Mouse (Mus musculus) adrenal gland, postnatal 0 days (tissue): ENCODE results near the gene Olfr736. TPM values are rescaled to one million over a fixed set of nuclear protein-coding genes. Genes with fewer than 3 reads are reported as not detected.

Source experiments
- polyA plus RNA-seq: library from polyadenylated mRNA; unstranded; fragments of >200 nt; fragmentation: Nextera tagmentation; extraction: Ambion mirVana; gene quantifications from 2 replicates; pipeline ENCODE4 v1.2.1, GENCODE M21; 2015

Gene Olfr736
- not detected in 2 replicates for polyA plus RNA-seq

DNA sequence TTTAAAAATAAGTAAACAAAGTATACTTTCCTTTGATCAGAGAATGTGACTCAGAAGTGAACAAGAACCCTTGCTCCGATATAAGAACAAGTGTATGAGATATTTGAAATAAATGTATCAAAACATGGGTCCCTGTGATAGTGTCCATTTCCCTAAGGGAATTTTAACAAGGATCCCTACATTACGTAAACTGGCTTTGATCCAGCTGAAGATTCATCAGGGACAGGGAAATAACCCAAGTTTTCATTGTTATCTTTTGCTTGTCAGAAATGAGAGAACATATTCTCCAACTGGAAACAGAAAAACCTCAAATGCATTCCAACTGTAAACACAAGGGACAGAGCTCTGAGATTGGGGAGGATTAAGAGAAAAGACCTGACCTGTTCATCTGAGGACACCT lies at the start of gene Olfr736:
Gene Olfr736, plus strand, starts transcription at position 301 of the 400 bp plus-strand sequence.

GRCm38 (mm10) chr14:50348796-50349195 lies 32.2 kb upstream of the Olfr736 start, which contains the start of gene Olfr735:
Gene Olfr735, minus strand, starts transcription at chr14:50348872.

GRCm38 (mm10) chr14:50357593-50357992 lies 23.4 kb upstream of the Olfr736 start, which contains the start of gene Tlr11:
Gene Tlr11, plus strand, starts transcription at chr14:50357914.

DNA sequence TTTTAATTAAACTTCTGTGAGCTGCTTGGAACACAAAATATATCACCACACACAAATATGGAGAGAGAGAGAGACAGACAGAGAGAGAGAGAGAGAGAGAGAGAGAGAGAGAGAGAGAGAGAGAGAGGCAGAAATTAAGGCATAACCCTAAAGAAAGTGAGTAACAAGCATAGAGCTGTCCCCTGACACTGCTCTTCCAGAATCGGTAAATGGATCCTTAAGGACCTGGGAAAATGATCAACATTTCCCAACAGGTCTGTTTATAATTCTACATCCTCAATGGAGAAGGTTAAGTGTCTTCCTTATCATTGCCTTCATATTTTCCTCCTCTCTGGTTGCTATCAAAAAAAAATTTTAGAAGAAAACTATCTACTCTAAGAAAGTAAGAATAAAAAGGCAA lies 26.3 kb downstream of the Olfr736 start, which contains the start of gene Olfr738:
Gene Olfr738, plus strand, starts transcription at position 301 of the 400 bp plus-strand sequence.

GRCm38 (mm10) chr14:50418326-50418725 lies 37.4 kb downstream of the Olfr736 start, which contains the start of gene Olfr739:
Gene Olfr739, plus strand, starts transcription at chr14:50418626.

Other genes with a start within 250 kb of the Olfr736 start
- gene Olfr728, start 238.5 kb upstream of the Olfr736 start, polyA plus RNA-seq, result not detected in 2 replicates
- not detected in 2 replicates for gene Olfr729, start 228.3 kb upstream of the Olfr736 start, polyA plus RNA-seq
- not detected in 2 replicates for gene Olfr730, start 193.0 kb upstream of the Olfr736 start, polyA plus RNA-seq
- not detected in 2 replicates for gene Olfr731, start 139.3 kb upstream of the Olfr736 start, polyA plus RNA-seq
- gene Olfr732, start 97.0 kb upstream of the Olfr736 start, polyA plus RNA-seq, result not detected in 2 replicates
- not detected in 2 replicates for gene Olfr733, start 79.6 kb upstream of the Olfr736 start, polyA plus RNA-seq
- gene Olfr734, start 54.4 kb upstream of the Olfr736 start, polyA plus RNA-seq, result not detected in 2 replicates
- gene Olfr735, start 32.3 kb upstream of the Olfr736 start, polyA plus RNA-seq, result not detected in 2 replicates
- not detected in 2 replicates for gene Tlr11, start 23.2 kb upstream of the Olfr736 start, polyA plus RNA-seq
- not detected in 2 replicates for gene Olfr738, start 26.4 kb downstream of the Olfr736 start, polyA plus RNA-seq
- gene Olfr739, start 37.5 kb downstream of the Olfr736 start, polyA plus RNA-seq, result not detected in 2 replicates
- gene Olfr740, start 64.4 kb downstream of the Olfr736 start, polyA plus RNA-seq, result not detected in 2 replicates
- not detected in 2 replicates for gene Olfr741, start 91.6 kb downstream of the Olfr736 start, polyA plus RNA-seq
- not detected in 2 replicates for gene Olfr742, start 122.4 kb downstream of the Olfr736 start, polyA plus RNA-seq
- gene Olfr743, start 140.7 kb downstream of the Olfr736 start, polyA plus RNA-seq, result not detected in 2 replicates
- gene Olfr744, start 233.7 kb downstream of the Olfr736 start, polyA plus RNA-seq, result not detected in 2 replicates